Mouse (Mus musculus): Measurements from ENCODE around the gene Supt6.
"Not testable (repeated sequence)": the region's sequence is repeated elsewhere in the genome, so short reads cannot be mapped to it uniquely, and the experiment has no call there.

Gene Supt6

GRCm38 (mm10) chr11:78215709-78216317, 30.0 kb downstream of the Supt6 start:
- DNase-seq: no peak

DNA sequence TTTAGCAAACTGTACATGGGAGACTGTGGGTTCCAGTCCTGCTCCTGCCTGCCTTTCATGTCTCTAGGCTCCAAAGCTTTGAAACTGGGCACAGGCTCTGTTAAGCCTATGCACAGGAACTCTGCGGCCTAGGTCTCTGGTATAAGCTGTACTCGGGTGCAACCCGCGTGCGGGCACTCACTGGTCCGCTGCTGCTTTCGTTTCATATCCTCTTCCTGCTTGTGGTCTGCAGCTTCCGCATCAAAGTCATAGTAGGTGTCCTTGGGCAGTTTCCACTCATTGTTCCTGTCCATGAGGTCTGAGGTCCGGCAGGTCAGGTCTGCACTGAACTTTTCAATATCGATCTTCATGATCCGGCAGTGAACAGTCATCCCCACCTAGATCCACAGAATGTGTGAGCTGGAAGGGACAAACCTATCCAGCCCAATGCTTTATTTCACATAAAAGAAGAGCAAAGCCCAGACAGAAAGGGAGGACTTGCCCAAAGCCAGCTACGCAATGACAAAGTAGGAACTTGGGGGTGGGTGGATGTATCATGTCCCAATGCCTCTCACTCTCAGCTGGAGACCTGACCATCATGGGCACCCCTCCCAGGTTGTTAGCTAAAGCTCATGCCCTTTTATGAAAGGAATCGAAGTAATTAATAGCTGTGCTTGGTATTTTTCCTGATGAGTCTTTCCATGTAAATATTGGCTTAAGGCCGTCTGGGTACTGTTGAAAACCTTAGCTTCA, 32.5 kb downstream of the Supt6 start:
- DNase-seq: no peak

- DNase-seq: no peak
These were observed 34.3 kb downstream of the Supt6 start for GRCm38 (mm10) chr11:78211513-78211912.

DNA sequence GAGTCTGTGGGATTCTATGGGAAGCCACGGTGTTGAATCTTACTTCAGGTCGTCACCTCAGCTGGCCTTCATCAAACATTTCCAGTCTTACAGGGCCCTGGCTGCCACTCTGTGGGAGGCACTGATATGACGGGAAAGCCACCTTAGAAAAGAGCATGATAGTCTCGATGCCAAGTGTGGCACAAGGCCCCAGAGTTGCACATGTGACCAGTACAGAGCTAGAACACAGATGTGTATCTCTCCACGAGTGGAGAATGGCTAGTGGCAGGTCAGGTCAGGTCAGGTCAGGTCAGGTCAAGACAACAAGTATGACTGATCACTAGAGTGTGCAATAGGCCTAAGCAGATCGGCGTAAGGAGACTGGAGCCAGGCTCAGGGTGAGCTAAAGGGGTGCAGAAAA, 35.2 kb downstream of the Supt6 start:
- no peak for DNase-seq

- no peak for DNase-seq
These were observed 35.9 kb downstream of the Supt6 start for GRCm38 (mm10) chr11:78209886-78210285.

GRCm38 (mm10) chr11:78207190-78207589, 38.6 kb downstream of the Supt6 start:
- DNase-seq: no peak

DNA sequence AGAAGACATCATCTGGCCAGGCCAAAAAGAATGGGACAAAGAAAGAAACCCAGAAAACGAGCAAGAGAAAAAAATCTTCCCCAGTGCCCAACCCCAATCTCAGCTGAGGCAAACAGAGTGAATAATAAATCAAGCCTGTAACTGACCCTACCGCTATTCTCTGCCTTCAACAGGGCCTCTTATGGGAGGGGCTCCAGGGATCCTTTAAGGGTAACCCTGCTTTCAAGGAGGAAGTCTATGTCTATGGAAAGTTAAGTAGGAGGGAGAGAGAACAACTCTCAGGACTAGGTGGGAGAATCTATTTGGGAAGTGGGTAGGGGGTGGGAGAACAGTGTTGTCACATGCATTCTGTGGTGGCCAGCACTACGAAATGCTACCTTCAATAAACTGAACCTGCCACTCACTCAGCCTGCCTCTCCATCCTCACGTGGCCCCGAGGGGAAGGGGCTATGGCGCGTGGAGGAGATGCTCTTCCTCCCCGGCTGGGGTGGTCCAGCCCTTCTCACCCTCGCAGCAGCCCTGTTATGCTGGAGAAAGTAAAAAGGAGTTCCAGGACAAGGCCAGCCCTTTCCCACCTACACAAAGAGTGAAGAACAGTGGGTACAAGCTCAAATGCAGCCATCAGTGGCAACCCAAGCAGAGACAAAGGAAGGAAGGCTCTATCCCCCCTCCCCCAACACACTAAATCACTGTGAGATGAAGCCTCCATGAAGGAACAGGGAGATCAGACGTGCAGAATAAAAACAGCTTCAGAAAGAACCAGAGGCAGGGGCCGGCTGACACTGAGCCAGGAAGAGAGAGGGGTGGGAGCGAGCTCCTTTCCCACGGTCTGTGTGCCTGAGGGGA, 40.2 kb downstream of the Supt6 start:
- no peak for DNase-seq

DNA sequence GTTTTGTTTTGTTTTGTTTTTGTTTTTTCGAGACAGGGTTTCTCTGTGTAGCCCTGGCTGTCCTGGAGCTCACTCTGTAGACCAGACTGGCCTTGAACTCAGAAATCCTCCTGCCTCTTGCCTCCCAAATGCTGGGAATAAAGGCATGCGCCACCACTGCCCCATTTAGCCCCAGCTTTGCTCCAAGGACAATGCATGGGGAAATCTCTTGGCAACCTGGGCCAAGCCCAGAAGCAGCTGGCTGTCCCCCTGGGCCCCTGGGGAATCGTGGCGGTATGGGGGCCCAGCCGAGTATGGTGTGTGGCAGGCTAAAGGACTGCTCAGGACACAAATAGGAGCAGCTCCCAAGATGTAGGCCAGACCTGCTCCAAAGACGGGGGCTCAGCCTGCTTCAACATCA, 41.5 kb downstream of the Supt6 start:
- no peak for DNase-seq

DNA sequence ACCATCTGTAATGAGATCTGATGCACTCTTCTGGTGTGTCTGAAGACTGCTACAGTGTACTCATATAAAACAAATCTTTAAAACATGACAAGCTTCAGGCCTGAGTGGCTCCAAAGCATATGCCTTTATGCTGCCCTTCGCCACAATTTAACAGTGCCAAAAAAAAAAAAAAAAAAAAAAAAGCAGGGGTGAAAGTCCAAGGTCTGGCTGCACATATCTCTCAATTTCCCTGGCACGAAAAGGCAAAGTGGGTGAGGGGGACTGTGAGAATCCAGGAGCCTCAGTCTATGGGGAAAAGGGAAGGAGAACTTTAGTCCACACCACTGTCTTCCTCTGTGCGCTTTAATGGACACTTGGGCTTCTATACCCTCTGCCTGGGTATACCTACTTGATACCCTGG, 43.4 kb downstream of the Supt6 start:
- DNase-seq: no peak

- no peak for DNase-seq
These were observed 50.5 kb downstream of the Supt6 start for GRCm38 (mm10) chr11:78195101-78195863.

- DNase-seq: peak; percentile 85
These were observed 51.2 kb downstream of the Supt6 start for GRCm38 (mm10) chr11:78194411-78195100.

- DNase-seq: no peak
These were observed 52.7 kb downstream of the Supt6 start, which contains the start of gene Proca1 for GRCm38 (mm10) chr11:78193113-78193512. Proca1 (plus strand) TSS chr11:78193392.

DNA sequence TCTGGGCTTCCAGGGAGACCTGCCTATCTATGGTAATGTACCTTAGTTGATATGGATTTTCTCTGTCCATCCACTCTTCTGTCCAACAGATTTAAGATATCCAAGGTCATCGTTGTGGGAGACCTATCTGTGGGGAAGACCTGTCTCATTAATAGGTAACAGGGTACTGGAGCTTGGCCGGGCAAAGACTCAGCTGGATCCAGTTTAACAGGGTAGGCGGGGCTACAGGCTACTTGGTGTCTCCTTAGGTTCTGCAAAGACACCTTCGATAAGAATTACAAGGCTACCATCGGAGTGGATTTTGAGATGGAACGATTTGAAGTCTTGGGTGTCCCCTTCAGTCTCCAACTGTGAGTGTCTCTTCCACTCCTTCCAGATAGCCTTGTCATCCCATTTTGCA, 55.7 kb downstream of the Supt6 start:
- peak; percentile 73 for DNase-seq

DNA sequence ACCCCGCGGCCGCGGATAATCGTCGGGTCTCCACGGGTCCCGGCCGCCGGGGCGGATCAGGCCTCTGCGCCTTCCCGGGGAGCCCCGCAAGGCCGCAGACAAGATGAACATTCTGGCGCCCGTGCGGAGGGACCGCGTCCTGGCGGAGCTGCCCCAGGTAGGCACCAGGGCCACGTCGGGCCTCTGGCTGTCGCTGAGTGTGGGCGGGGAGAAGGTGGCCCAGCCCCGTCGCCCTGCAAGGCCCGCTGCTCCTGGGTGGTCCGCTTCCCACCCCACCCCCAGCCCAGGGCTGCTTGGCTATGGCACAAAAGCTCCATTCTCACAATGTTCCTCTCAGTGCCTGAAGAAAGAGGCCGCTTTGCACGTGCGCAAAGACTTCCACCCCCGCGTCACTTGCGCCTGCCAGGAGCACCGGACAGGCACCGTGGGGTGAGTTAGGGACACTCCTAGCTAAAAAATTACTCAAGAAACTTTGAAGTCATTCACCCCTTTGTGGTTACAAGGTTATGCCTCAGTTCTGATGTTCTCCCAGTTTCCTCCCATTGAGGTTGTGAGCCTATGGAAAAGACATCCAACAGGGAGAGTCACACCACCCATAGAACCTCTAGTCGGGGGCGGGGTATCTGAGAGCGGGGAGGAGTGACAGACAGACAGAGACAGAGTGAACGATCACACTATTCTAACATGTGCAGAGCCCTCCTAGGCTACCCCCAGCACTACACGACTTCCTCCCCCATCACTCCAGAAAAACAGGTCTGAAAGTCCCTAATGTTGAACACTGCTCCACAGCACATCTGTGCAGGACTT, 56.4 kb downstream of the Supt6 start:
- DNase-seq: peak; percentile 75

DNA sequence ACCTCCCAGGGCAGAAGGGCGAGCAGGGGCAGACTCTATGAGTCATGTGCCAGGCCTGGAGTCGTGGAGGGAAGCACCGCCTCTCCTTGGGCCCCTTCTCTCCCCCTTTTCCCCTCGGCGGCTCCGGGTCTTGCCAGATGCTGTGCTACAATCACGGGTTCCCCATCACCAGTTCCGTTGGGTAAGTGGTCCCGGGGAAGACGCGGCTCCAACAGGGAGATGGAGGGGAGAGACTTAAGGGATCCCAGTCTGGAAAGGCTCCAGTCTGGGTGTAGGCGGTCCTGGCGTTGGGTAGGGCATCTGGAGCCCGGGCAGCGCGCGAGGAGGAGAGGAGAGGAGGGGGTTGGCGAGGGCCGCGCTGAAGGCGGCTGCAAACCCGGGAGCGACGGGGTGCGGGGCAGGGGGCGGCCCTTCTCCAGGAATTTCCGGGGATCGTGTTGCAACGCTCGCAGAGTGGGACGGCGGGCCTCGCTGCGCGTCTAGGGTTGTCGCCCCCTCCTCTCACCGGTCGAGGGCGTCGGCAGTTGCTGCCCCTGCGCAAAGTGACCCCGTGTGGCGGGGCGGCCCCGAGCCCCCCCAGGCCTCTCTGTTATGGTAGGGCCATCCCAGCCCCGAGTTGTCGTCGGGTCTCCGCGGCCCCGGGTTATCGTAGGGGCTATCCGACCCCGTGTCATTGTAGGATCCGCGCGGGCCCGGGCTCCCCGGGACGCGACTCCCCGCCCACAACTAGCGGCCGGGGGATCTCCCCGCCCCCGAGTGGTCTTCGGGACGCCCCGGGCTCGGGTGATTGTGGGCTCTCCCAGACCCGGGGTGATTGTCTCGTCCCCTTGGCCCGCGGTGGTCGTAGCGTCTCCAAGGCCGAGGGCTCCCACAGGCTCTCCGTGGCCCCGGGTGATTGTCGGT, 57.2 kb downstream of the Supt6 start, which contains the start of gene Rab34:
Gene Rab34 (plus strand): TSS at position 100 of the 903 bp plus-strand sequence.
- peak; percentile 77 for DNase-seq

- not testable (repeated sequence) for DNase-seq
These were observed 61.1 kb downstream of the Supt6 start for GRCm38 (mm10) chr11:78184702-78185101.

GRCm38 (mm10) chr11:78183884-78184514, 61.8 kb downstream of the Supt6 start:
- no peak for DNase-seq

GRCm38 (mm10) chr11:78182961-78183844, 62.6 kb downstream of the Supt6 start, which contains the start of gene Rpl23a:
Rpl23a (minus strand) TSS chr11:78183584.
- DNase-seq: peak; percentile 89
